Mouse (Mus musculus): Measurements from ENCODE around the gene Kdsr.

Kdsr gene

GRCm38 (mm10) chr1:106695649-106696048, 63.9 kb downstream of the Kdsr start:
- DNase-seq (ENCODE audit: low read depth): no peak

- DNase-seq (ENCODE audit: low read depth): no peak
Observed at GRCm38 (mm10) chr1:106694316-106694715, 65.2 kb downstream of the Kdsr start.

- no peak for DNase-seq (ENCODE audit: low read depth)
Observed at GRCm38 (mm10) chr1:106692599-106692998, 66.9 kb downstream of the Kdsr start.

- no peak for DNase-seq (ENCODE audit: low read depth)
Observed at GRCm38 (mm10) chr1:106690887-106691286, 68.6 kb downstream of the Kdsr start.

- no peak for DNase-seq (ENCODE audit: low read depth)
Observed at GRCm38 (mm10) chr1:106688161-106688516, 71.4 kb downstream of the Kdsr start.

- DNase-seq (ENCODE audit: low read depth): no peak
Observed at GRCm38 (mm10) chr1:106687435-106688160, 71.9 kb downstream of the Kdsr start.

- DNase-seq (ENCODE audit: low read depth): no peak
Observed at GRCm38 (mm10) chr1:106685702-106686101, 73.8 kb downstream of the Kdsr start.

GRCm38 (mm10) chr1:106684546-106684945, 75.0 kb downstream of the Kdsr start:
- DNase-seq (ENCODE audit: low read depth): no peak

GRCm38 (mm10) chr1:106682829-106683228, 76.7 kb downstream of the Kdsr start:
- no peak for DNase-seq (ENCODE audit: low read depth)

- no peak for DNase-seq (ENCODE audit: low read depth)
Observed at GRCm38 (mm10) chr1:106679800-106680515, 79.6 kb downstream of the Kdsr start.

GRCm38 (mm10) chr1:106678060-106678478, 81.5 kb downstream of the Kdsr start:
- no peak for DNase-seq (ENCODE audit: low read depth)
